Mouse (Mus musculus): ENCODE results near the gene Zfp949. TPM values are rescaled to one million over a fixed set of nuclear protein-coding genes. Genes with fewer than 3 reads are reported as not detected.

The Zfp949 gene
- polyA plus RNA-seq, 1 experiment: 1.5 TPM

- H3K79me2 ChIP-seq (ENCODE audit: control insufficient read depth, insufficient read depth): no peaks in the 10 kb centered on the region
- H3K27me3 ChIP-seq (ENCODE audit: control insufficient read depth, insufficient read depth, insufficient read length): no peaks in the 10 kb centered on the region
- H3ac ChIP-seq (ENCODE audit: control insufficient read depth, insufficient read length, low read depth): no peak overlapping the region
- H3K79me3 ChIP-seq (ENCODE audit: low read depth): no peaks in the 10 kb centered on the region
- H3K4me3 ChIP-seq (ENCODE audit: insufficient read depth, poor library complexity, severe bottlenecking): no peak overlapping the region
- TF ChIP-seq FOSL1 (IDR thresholded peaks at IDR 0.05; ENCODE audit: insufficient read depth, low read length, poor library complexity, severe bottlenecking) (no peak), CEBPB (IDR thresholded peaks at IDR 0.05; ENCODE audit: low read depth) (no peak), MAX (IDR thresholded peaks at IDR 0.05) (no peak), MYOD1 (IDR thresholded peaks at IDR 0.05; ENCODE audit: control insufficient read depth, insufficient read length, low read depth) (no peak), CTCF (IDR thresholded peaks at IDR 0.05; ENCODE audit: control insufficient read depth, insufficient read depth, insufficient read length) (no peak), MYOG (IDR thresholded peaks at IDR 0.05; ENCODE audit: control insufficient read depth, extremely low read depth, insufficient read length) (no peak), USF1 (IDR thresholded peaks at IDR 0.05; ENCODE audit: low read depth) (no peak)
- no peaks in the 10 kb centered on the region for H3K36me3 ChIP-seq (ENCODE audit: control insufficient read depth, insufficient read depth)
These were observed 18.2 kb upstream of the Zfp949 start for GRCm38 (mm10) chr9:88529571-88529970.

DNA sequence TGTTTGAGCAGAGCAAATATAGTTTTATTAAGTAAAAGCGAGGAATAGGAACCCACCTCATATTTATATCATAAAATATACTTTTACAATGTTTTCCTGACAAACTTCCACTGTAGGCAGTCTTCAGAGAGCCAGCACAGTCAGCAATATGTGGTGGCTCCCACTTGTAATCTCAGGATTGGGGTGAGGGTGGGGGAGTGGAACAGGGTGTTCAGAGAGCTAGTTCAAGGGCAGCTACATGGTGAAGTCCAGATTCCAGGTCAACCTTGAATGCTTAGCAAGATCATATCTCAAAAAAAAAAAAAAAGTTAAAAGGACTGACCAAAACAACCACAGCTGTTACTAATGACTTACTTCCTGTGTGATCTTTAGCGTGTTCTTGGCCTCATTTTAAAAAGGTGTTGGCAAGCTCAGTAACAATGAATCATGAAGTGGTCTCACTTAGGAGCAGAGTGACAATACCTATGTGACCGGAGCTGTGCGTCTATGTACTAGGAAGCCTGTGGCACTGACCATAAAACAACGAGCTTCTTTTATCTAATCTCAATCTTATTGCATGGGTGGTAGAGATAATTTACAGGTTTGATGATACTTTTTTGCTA lies 17.7 kb upstream of the Zfp949 start:
- Histone ChIP-seq H3K79me3 (ENCODE audit: low read depth) (no peaks in the 10 kb centered on the region), H3K4me3 (ENCODE audit: insufficient read depth, poor library complexity, severe bottlenecking) (no peak overlapping the region), H3ac (ENCODE audit: control insufficient read depth, insufficient read length, low read depth) (no peak overlapping the region), H3K36me3 (ENCODE audit: control insufficient read depth, insufficient read depth) (no peaks in the 10 kb centered on the region), H3K79me2 (ENCODE audit: control insufficient read depth, insufficient read depth) (no peaks in the 10 kb centered on the region), H3K27me3 (ENCODE audit: control insufficient read depth, insufficient read depth, insufficient read length) (no peaks in the 10 kb centered on the region)
- TF ChIP-seq MYOG (IDR thresholded peaks at IDR 0.05; ENCODE audit: control insufficient read depth, extremely low read depth, insufficient read length): no peak
- TF ChIP-seq USF1 (IDR thresholded peaks at IDR 0.05; ENCODE audit: low read depth): no peak
- TF ChIP-seq CTCF (IDR thresholded peaks at IDR 0.05; ENCODE audit: control insufficient read depth, insufficient read depth, insufficient read length): no peak
- no peak for TF ChIP-seq MAX (IDR thresholded peaks at IDR 0.05)
- no peak for TF ChIP-seq CEBPB (IDR thresholded peaks at IDR 0.05; ENCODE audit: low read depth)
- TF ChIP-seq MYOD1 (IDR thresholded peaks at IDR 0.05; ENCODE audit: control insufficient read depth, insufficient read length, low read depth): no peak
- no peak for TF ChIP-seq FOSL1 (IDR thresholded peaks at IDR 0.05; ENCODE audit: insufficient read depth, low read length, poor library complexity, severe bottlenecking)

GRCm38 (mm10) chr9:88534093-88534492 lies 13.7 kb upstream of the Zfp949 start:
- no peak overlapping the region for H3ac ChIP-seq (ENCODE audit: control insufficient read depth, insufficient read length, low read depth)
- TF ChIP-seq MAX (IDR thresholded peaks at IDR 0.05) (no peak), MYOG (IDR thresholded peaks at IDR 0.05; ENCODE audit: control insufficient read depth, extremely low read depth, insufficient read length) (no peak), CTCF (IDR thresholded peaks at IDR 0.05; ENCODE audit: control insufficient read depth, insufficient read depth, insufficient read length) (no peak), FOSL1 (IDR thresholded peaks at IDR 0.05; ENCODE audit: insufficient read depth, low read length, poor library complexity, severe bottlenecking) (no peak), CEBPB (IDR thresholded peaks at IDR 0.05; ENCODE audit: low read depth) (no peak), USF1 (IDR thresholded peaks at IDR 0.05; ENCODE audit: low read depth) (no peak), MYOD1 (IDR thresholded peaks at IDR 0.05; ENCODE audit: control insufficient read depth, insufficient read length, low read depth) (no peak)
- no peaks in the 10 kb centered on the region for H3K36me3 ChIP-seq (ENCODE audit: control insufficient read depth, insufficient read depth)
- no peaks in the 10 kb centered on the region for H3K79me3 ChIP-seq (ENCODE audit: low read depth)
- H3K79me2 ChIP-seq (ENCODE audit: control insufficient read depth, insufficient read depth): no peaks in the 10 kb centered on the region
- no peaks in the 10 kb centered on the region for H3K27me3 ChIP-seq (ENCODE audit: control insufficient read depth, insufficient read depth, insufficient read length)
- H3K4me3 ChIP-seq (ENCODE audit: insufficient read depth, poor library complexity, severe bottlenecking): no peak overlapping the region

- Histone ChIP-seq H3K27me3 (ENCODE audit: control insufficient read depth, insufficient read depth, insufficient read length) (no peaks in the 10 kb centered on the region), H3K4me3 (ENCODE audit: insufficient read depth, poor library complexity, severe bottlenecking) (no peak overlapping the region), H3ac (ENCODE audit: control insufficient read depth, insufficient read length, low read depth) (no peak overlapping the region), H3K79me2 (ENCODE audit: control insufficient read depth, insufficient read depth) (no peaks in the 10 kb centered on the region), H3K36me3 (ENCODE audit: control insufficient read depth, insufficient read depth) (no peaks in the 10 kb centered on the region), H3K79me3 (ENCODE audit: low read depth) (no peaks in the 10 kb centered on the region)
- TF ChIP-seq CEBPB (IDR thresholded peaks at IDR 0.05; ENCODE audit: low read depth) (no peak), FOSL1 (IDR thresholded peaks at IDR 0.05; ENCODE audit: insufficient read depth, low read length, poor library complexity, severe bottlenecking) (no peak), MAX (IDR thresholded peaks at IDR 0.05) (no peak), CTCF (IDR thresholded peaks at IDR 0.05; ENCODE audit: control insufficient read depth, insufficient read depth, insufficient read length) (no peak), USF1 (IDR thresholded peaks at IDR 0.05; ENCODE audit: low read depth) (no peak)
These were observed 8.1 kb upstream of the Zfp949 start for GRCm38 (mm10) chr9:88539546-88540224.

DNA sequence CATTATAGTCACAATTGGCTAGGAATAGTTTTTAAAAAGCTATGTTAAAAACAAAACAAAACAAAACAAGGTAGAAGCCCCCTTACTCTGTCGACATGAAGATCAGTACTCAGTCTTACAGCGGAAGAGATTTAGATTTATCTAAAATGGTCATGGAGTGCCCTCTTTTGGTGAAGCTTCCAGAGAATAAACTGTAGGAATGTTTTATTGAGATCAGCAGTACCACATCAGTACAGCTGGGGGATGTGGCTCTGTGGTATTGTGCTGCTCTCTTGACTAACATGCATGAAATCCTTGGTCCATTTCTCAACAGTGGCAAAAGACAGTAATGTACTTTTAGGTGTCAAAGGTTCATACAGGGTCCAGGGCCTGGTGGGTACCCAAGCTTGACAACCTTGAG lies 5.0 kb upstream of the Zfp949 start:
- no peaks in the 10 kb centered on the region for H3K36me3 ChIP-seq (ENCODE audit: control insufficient read depth, insufficient read depth)
- TF ChIP-seq FOSL1 (IDR thresholded peaks at IDR 0.05; ENCODE audit: insufficient read depth, low read length, poor library complexity, severe bottlenecking): no peak
- no peak for TF ChIP-seq MYOD1 (IDR thresholded peaks at IDR 0.05; ENCODE audit: control insufficient read depth, insufficient read length, low read depth)
- no peak for TF ChIP-seq USF1 (IDR thresholded peaks at IDR 0.05; ENCODE audit: low read depth)
- TF ChIP-seq CTCF (IDR thresholded peaks at IDR 0.05; ENCODE audit: control insufficient read depth, insufficient read depth, insufficient read length): no peak
- TF ChIP-seq MYOG (IDR thresholded peaks at IDR 0.05; ENCODE audit: control insufficient read depth, extremely low read depth, insufficient read length): no peak
- TF ChIP-seq CEBPB (IDR thresholded peaks at IDR 0.05; ENCODE audit: low read depth): no peak
- no peak for TF ChIP-seq MAX (IDR thresholded peaks at IDR 0.05)
- H3ac ChIP-seq (ENCODE audit: control insufficient read depth, insufficient read length, low read depth): no peak overlapping the region
- no peaks in the 10 kb centered on the region for H3K27me3 ChIP-seq (ENCODE audit: control insufficient read depth, insufficient read depth, insufficient read length)
- H3K79me3 ChIP-seq (ENCODE audit: low read depth): no peaks in the 10 kb centered on the region
- no peak overlapping the region for H3K4me3 ChIP-seq (ENCODE audit: insufficient read depth, poor library complexity, severe bottlenecking)
- H3K79me2 ChIP-seq (ENCODE audit: control insufficient read depth, insufficient read depth): no peaks in the 10 kb centered on the region
